Mouse (Mus musculus): ENCODE results near the gene Mthfd1l. TPM values are rescaled to one million over a fixed set of nuclear protein-coding genes. Genes with fewer than 3 reads are reported as not detected.
"Not testable (repeated sequence)": the region's sequence is repeated elsewhere in the genome, so short reads cannot be mapped to it uniquely, and the experiment has no call there.

The Mthfd1l gene
- polyA plus RNA-seq, 1 experiment from 2014 or later = 19.5 TPM

DNA sequence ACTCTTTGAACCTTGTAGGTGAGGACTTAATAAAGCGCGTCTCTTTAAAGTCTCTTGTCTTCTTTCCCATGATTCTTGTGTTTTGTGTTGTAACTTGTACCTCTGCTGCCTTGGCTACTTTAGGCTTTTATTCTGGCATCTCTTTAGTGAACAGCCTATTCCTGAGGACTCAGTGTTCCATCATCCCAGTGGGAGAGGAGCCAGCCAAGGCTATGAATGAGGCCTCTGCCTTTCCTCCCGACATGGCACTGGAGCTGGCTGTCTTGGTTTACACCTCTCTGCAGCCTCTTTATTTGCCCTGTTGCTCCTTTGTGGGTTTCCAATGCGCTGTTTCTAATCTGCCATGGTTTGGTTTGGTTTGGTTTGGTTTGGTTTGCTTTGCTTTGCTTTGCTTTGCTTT is 228.2 kb downstream of the Mthfd1l start:
- Histone ChIP-seq H3K27ac (no peak overlapping the region), H3K4me1 (no peaks in the 10 kb centered on the region), H3K36me3 (no peaks in the 10 kb centered on the region), H3K9me3 (replicated peaks) (no peaks in the 10 kb centered on the region), H3K27me3 (ENCODE audit: low read depth, poor library complexity, severe bottlenecking) (no peaks in the 10 kb centered on the region), H3K4me3 (no peak overlapping the region)
- DNase-seq (ENCODE audit: low spot score) = no peak
- 90% methylated on average over 4 of the region's 4 CpGs for WGBS

DNA sequence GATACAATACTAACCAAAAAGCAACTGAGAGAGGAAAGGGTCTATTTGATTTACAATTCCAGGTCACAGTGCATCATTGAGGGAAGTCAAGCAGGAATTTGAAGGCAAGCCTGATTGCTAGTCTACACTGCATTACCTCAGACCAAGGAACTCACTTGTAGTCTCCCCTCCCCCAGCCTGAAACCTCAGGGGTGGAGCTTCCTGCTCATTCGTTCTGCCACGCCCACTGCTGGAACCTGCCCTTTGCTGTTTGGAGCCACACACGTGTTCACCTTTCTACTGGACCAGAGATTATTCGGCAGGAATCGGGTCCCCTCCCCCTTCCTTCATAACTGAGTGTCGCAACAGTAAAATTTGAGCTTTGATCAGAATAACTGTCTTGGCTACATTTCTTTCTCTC is 230.7 kb downstream of the Mthfd1l start:
- not testable (repeated sequence) for H3K27ac ChIP-seq; DNase-seq (ENCODE audit: low spot score); H3K4me3 ChIP-seq; H3K9me3 ChIP-seq (replicated peaks); H3K4me1 ChIP-seq; H3K36me3 ChIP-seq; H3K27me3 ChIP-seq (ENCODE audit: low read depth, poor library complexity, severe bottlenecking)
- 61% methylated on average over 6 of the region's 6 CpGs for WGBS

DNA sequence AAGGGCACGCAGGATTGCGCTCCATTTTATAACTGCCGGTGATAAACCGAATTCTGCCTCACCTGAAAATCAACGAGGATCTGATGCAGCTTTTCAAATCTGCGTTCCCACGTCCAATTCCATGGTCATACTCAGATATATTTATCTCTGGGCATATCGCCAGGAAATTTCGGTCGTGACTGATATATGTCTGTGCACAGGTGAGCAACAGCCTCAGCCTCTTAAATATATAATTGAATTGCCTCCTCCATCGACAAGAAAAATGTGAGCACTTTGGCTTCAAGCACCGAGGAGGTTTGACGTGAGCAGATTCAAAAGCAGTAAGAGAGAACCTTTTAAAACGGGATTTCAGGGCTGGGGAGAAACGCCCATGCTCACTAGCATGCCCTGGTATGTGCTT is 236.1 kb downstream of the Mthfd1l start:
- Histone ChIP-seq H3K4me1 (peaks cover 10% of the 10 kb centered on the region), H3K27ac (no peak overlapping the region), H3K27me3 (ENCODE audit: low read depth, poor library complexity, severe bottlenecking) (0 out of 2 replicates have a peak, but pooled peaks cover 4% of the 10 kb centered on the region), H3K36me3 (no peaks in the 10 kb centered on the region), H3K4me3 (no peak overlapping the region), H3K9me3 (replicated peaks) (no peaks in the 10 kb centered on the region)
- 92% methylated on average over 15 of the region's 15 CpGs for WGBS
- no peak for DNase-seq (ENCODE audit: low spot score)

DNA sequence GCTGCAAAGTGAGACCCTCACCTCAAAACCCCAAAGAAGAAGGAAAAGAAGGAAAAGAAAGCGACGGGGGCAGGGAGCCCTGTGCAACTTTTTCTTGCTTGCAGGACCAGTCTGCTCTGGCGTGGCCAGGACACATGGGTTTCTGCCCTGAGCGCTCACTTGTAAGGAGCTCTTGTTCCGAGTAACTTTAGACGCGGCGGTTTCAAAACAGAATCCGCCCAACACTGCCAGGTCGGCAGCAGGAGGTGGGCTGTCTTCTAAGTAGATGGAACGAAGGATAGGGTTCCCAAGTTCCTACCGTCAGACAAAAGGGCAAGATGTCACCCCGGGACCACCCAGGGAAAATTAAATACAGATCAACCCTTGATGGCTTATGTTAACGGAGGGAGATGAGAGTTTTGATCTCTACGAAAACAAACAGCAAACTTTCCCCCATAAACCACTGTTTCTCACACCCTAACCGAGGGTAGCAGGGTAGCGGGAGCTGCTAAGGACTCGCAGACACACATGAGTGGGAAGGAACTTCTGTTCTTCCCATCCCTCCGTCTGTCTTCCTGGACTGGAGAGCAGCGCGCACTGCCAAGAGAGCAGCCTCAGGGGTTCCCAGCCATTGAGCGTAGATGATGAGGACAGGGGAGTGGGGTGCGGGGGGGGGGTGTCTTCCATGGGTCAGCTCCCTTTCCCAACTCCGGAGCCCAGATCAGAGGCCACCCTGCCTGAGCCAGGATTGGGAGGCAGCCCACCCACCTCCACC is 237.6 kb downstream of the Mthfd1l start:
- peak overlapping the region; percentile 35 for H3K4me3 ChIP-seq
- 0 out of 2 replicates have a peak, but pooled peaks cover 4% of the 10 kb centered on the region for H3K27me3 ChIP-seq (ENCODE audit: low read depth, poor library complexity, severe bottlenecking)
- H3K27ac ChIP-seq = 0 out of 2 replicates have a peak overlapping the region, but pooled peaks have one; percentile 9
- DNase-seq (ENCODE audit: low spot score) = peak; percentile 54
- 29% methylated on average over 24 of the region's 24 CpGs for WGBS
- no peaks in the 10 kb centered on the region for H3K36me3 ChIP-seq
- peaks cover 10% of the 10 kb centered on the region for H3K4me1 ChIP-seq
- H3K9me3 ChIP-seq (replicated peaks) = no peaks in the 10 kb centered on the region

DNA sequence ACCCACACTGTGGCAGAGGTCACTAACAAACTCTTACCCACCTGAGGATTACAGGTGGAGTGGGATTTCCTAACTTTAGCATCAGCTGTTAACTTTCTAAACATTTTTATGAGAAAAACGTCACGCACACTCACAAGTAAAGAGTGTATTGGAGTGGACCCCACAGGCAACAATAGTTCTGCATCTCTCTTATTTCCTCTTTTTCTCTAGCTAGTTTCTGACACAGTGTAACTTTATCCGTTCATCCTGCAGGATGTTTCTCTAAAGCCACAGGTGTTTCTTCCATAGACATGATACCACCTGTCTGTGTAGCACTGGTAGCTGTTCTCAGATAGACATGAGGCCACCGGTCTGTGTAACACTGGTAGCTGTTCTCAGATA is 238.1 kb downstream of the Mthfd1l start:
- no peak for DNase-seq (ENCODE audit: low spot score)
- no peaks in the 10 kb centered on the region for H3K36me3 ChIP-seq
- H3K4me3 ChIP-seq = peak overlapping the region; percentile 35; the same call in 1 of the 2 replicates
- H3K27me3 ChIP-seq (ENCODE audit: low read depth, poor library complexity, severe bottlenecking) = 0 out of 2 replicates have a peak, but pooled peaks cover 4% of the 10 kb centered on the region
- H3K4me1 ChIP-seq = peaks cover 10% of the 10 kb centered on the region
- WGBS = 82% methylated on average over 4 of the region's 4 CpGs
- H3K9me3 ChIP-seq (replicated peaks) = no peaks in the 10 kb centered on the region
- no peak overlapping the region for H3K27ac ChIP-seq

Other genes starting within 250 kb of the Mthfd1l start
- 4.7 and 9.8 TPM in 2 replicates for gene Plekhg1, start 232.8 kb upstream of the Mthfd1l start, polyA plus RNA-seq (2016; fragmentation: Nextera tagmentation; extraction: Ambion mirVana)

Measured in limb, embryonic 10.5 days (tissue).